Mouse (Mus musculus): Measurements from ENCODE around the gene Pou1f1. TPM values are rescaled to one million over a fixed set of nuclear protein-coding genes. Genes with fewer than 3 reads are reported as not detected.

Gene Pou1f1
- not detected for total RNA-seq (2021)

- intact Hi-C loops (cut with DNase I): no loop called here
- DNase-seq: no peak
Observed at GRCm38 (mm10) chr16:65520211-65520610, at the start of gene Pou1f1. Gene Pou1f1 (plus strand): TSS chr16:65520511.

DNA sequence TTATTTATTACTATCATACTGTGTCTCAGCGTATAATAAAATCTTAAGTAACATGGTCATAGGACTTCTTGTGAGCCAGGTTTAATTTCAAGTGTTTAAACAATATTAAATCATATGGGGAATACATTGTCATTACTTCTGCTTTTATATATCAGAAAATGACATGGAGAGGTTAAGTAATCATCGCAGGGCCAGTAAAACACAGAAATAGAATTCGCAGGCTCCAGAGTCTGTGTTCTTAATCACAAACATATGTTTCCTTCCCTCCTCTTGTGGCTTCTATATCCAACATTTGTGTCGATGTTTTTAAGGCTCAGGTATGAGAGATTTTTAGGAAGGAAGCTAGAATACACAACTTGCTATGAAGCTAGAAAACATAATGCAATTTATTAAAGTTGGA is 49.7 kb upstream of the Pou1f1 start:
- intact Hi-C loops (cut with DNase I): loop anchor here (1.0 kb wide), 1 partner anchor 562 kb away; no protein-coding TSS in a partner anchor

GRCm38 (mm10) chr16:65472472-65473001 is 47.8 kb upstream of the Pou1f1 start:
- peak; percentile 12 to 31 for DNase-seq
- intact Hi-C loops (cut with DNase I): loop anchor here (1.0 to 2.0 kb wide), 3 partner anchors 101 to 718 kb away; no protein-coding TSS in a partner anchor

More for the DNA sequence above, 49.7 kb upstream of the Pou1f1 start:
- no peak for DNase-seq

- no peak for DNase-seq
- intact Hi-C loops (cut with DNase I): no loop called here
Observed at GRCm38 (mm10) chr16:65485726-65486125, 34.6 kb upstream of the Pou1f1 start.

DNA sequence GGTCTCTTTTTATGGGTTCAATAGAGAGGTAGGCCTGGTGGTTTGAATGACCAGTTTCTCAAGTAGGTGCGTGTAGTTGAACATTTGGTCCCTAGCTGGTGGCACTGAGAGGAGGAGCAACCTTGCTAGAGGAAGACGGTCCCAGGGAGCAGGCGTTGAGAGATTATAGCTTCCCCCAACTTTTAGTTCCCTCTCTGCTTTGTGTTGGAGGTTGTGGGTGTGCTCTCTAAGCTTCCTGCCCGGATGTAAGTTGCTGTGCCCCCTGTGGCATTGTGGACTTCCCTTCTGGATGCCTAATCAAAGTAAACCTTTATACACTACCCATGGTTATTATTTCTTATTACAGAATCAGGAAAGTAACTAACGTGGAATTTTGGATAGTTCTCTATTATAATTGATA is 24.3 kb upstream of the Pou1f1 start:
- DNase-seq: no peak
- intact Hi-C loops (cut with DNase I): loop anchor here (2.0 kb wide), 1 partner anchor 125 kb away; no protein-coding TSS in a partner anchor

- intact Hi-C loops (cut with DNase I): loop anchor here (2.0 kb wide), 1 partner anchor 126 kb away; no protein-coding TSS in a partner anchor
- DNase-seq: peak; percentile 25 to 55
Observed at GRCm38 (mm10) chr16:65497049-65497448, 23.3 kb upstream of the Pou1f1 start.

GRCm38 (mm10) chr16:65514223-65514622 is 6.1 kb upstream of the Pou1f1 start:
- DNase-seq: no peak
- intact Hi-C loops (cut with DNase I): no loop called here

DNA sequence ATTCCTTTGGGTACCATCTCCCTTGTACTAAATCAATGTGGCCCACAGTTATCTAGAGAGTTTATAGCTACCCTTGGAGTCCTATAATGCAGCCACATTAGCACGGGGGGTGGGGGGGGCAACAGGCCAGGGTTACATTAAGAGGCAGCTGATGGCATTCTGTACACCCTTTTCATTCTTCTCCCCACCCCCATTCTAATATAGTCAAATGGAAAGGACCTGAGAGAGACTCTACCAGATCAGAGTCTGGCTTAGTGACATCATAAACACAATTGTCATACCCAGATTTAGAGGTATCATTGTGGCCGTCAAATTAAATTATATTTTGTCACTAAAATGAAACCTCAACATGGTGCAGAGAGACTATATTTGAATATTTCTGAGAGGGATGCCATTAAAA is 5.7 kb downstream of the Pou1f1 start:
- intact Hi-C loops (cut with DNase I): no loop called here
- no peak for DNase-seq

- intact Hi-C loops (cut with DNase I): no loop called here
- no peak for DNase-seq
Observed at GRCm38 (mm10) chr16:65526695-65527094, 6.4 kb downstream of the Pou1f1 start.

DNA sequence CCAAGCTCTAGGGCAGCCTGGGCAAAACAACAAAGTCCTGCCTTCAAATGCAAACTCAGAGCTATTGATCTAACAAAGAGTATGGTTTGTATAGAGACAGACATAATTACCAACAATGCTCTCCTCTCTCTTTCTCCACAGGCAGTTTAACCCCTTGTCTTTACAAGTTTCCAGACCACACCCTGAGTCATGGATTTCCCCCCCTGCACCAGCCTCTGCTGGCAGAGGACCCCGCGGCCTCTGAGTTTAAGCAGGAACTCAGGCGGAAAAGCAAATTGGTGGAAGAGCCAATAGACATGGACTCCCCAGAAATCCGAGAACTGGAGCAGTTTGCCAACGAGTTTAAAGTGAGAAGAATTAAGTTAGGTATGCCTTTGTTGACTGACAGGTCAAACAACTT is 9.3 kb downstream of the Pou1f1 start:
- intact Hi-C loops (cut with DNase I): no loop called here
- no peak for DNase-seq

- intact Hi-C loops (cut with DNase I): no loop called here
Observed at GRCm38 (mm10) chr16:65531663-65532062, 11.4 kb downstream of the Pou1f1 start.

DNA sequence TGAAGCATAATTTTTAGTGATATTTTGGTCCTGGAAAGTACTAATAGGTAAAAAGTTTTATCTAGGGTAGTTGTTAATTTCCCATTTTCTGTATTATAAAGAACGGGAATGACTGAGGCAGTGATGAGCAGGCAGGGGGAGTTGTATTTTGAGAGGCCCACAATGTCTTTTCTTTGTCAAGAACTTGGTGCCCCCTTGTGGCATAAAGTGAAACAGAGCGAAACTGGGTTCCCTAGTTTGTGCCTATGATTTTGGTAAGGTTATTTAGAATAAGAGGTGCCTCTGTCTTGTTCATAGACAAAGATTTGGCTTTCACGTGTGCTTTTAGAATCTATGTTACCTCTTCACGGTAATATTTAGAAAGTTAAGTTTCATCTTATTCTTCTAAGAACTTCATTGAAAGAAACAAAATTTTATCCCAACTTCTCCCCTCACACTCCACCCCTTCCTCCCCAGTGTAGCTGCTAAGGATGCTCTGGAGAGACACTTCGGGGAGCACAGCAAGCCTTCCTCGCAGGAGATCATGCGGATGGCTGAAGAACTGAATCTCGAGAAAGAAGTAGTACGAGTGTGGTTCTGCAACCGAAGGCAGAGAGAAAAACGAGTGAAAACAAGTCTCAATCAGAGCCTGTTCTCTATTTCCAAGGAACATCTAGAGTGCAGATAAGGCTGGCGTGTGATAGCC is 13.1 kb downstream of the Pou1f1 start:
- intact Hi-C loops (cut with DNase I): no loop called here
- peak; percentile 11 to 46 for DNase-seq

More at GRCm38 (mm10) chr16:65531663-65532062, 11.4 kb downstream of the Pou1f1 start:
- peak; percentile 8 to 27 for DNase-seq

DNA sequence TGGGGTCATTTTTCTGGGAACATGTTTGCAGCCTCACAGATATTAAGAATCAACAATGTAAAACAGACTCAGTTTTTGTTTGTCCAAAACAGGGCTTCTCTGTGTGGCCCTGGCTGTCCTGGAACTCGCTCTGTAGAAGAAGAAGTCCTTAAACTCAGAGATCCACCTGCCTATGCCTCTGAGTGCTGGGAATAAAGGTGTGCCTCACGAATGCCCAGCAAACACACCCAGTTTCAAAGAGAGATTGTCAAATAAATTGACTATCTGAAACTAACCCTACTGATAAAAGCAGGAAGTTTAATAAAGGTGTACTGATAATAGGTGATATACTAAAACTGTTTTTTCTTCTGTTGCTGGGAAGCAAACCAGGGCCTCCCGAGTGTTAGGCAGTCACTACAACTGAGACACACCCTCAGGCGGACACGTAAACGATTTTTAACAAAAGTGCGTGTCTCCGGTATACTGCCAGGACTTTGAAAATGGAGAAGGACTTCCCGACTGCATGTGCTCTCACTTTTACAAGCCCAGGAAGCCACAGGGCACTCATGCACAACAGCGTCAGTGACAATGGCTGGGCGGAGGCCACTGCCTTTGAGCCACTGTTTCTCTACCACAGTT is 23.5 kb downstream of the Pou1f1 start:
- intact Hi-C loops (cut with DNase I): no loop called here
- no peak for DNase-seq

- no peak for DNase-seq
- intact Hi-C loops (cut with DNase I): no loop called here
Observed at GRCm38 (mm10) chr16:65548960-65549359, 28.6 kb downstream of the Pou1f1 start.

DNA sequence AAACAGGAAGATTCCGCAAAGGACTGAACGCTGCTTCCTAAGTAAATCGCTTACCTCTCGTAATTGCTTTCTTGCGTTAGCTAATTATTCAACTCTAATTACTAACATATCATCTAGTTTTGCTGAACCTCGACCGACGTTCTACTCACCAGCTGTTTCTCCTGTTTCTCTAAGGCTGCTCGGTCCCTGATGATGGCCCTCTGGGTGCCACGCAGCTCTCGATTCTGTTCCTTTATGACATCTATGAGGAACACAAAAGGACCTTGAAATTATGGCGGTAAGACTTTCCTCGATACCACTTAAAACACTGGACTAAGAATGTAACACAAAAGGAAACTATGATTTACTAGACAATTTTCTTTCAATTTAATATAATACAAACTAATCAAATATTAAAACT is 30.5 kb downstream of the Pou1f1 start:
- intact Hi-C loops (cut with DNase I): no loop called here
- no peak for DNase-seq

DNA sequence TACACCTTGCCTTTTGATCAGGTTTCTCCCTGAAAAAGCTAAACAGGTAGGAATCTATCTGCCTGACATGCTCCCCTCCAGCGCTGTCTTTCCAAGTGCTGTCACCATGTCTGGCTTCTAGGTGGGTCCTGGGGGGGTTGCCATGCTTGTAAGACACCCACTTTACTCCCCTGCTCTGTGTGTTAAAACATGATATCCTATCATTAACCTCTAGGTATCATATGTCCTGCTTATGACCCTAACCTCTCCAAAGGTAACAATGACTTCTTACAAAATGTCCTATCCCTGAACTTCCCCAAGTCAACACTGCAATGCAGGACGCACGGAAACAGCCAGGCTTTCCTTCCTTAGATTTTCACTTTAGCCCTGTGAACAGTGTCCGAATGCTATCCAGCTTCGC is 34.0 kb downstream of the Pou1f1 start:
- intact Hi-C loops (cut with DNase I): no loop called here

DNA sequence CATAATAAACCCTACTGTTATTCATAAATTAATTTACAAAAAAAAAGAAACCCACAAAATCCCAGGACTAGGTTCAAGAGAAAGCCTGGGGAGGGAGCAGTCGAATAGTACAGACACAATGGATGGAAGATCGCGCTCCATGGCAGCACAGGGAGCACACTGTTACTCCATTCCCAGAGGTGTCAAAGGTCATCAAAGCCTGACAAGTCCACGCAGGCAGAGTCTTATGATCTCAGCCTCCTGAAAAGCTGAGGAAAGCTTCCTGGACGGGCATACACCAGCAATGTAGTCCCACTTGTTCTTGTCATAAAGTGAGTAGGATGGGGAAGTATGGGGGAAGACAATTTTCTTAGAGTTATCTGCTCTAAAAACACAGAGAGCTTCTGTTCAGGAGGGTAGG is 37.1 kb downstream of the Pou1f1 start:
- no peak for DNase-seq
- intact Hi-C loops (cut with DNase I): no loop called here

More for the DNA sequence above, 34.0 kb downstream of the Pou1f1 start:
- peak in 1 of 2 experiments; percentile 10 for DNase-seq

- DNase-seq: no peak
- intact Hi-C loops (cut with DNase I): no loop called here
Observed at GRCm38 (mm10) chr16:65559591-65559990, 39.3 kb downstream of the Pou1f1 start.

DNA sequence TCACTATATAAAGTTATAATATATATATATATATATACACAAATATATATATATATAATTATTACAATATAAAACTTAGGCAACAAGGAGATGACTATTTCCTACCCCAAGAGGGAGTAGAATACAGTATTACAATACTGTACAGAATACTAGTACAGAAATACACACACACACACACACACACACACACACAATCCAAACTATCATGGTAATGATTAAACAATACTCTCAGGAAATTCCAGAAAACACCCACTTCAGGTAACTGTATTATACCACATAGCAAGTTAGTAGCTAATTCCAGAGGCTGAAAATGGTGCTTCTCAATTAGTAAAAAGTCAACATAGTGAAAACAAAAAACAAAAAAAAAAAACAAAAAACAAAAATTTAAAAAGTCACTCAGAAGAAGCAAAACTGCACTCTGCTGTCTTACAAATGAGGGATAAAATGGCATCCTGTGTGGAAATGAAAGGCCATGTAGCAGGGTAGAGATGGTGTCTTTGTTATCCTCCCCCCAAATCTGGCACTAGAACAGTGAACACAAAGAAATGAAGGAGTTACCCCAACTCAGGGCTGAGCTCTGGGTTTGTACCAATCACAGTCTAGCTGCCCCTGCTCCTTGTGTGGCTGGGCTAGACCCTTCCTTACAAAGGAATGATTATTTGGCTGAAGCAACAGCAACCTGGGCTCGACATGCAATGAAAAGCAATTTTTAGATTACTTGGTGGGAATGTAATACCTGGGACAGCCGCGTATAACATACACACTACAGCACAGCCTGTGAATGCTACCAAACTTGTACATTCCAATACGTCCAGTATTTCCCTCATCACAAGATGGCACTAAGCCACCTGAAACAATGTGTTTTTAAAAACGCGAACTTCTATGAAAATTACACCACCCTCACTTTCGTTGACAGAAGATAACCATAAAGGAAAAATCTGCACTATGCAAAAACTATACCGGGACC is 41.0 kb downstream of the Pou1f1 start:
- peak; percentile 2 to 12 for DNase-seq
- intact Hi-C loops (cut with DNase I): loop anchor here (10.0 kb wide), 1 partner anchor 786 kb away; the partner anchor contains the start of gene 4930453N24Rik

All from heart, postnatal 10 days (tissue).